17 mouse cellular contexts compared by ENCODE assay signal in the genomic region with DNA sequence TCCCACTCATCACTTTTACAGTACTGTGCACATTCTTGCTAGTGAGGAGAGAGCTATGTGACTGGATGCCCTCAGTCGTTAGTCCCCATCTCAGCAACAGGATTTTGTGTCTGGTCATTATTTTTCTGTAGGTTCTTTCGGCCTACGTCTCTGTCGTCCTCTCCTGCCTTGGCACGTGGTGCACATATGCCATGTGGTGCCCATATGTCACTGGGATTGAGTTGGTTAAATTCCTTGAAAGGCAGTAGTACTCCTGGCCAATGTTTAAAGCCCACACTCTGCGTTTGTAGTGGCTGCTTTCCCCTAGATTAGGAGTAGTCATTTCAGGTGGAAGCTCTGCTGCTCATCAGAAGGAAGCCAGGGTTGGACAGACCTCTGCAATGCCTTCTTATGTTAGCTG. TPM values are rescaled to one million over a fixed set of nuclear protein-coding genes. Genes with fewer than 3 reads are reported as not detected.
DNase-seq lines count a peak whose midpoint lies in the region; ATAC-seq and TF ChIP-seq lines count a peak whose summit lies in the region.
"Had no signal": no experiment of that assay in that cellular context is flagged by ENCODE, and none has a peak within 500 bp of the region (broad histone marks: within the 10 kb centered on the region; RNA-seq: fewer than 3 reads in every experiment).

No protein-coding gene starts in this region.

- TF ChIP-seq POLR2A in brain, embryonic 14.5 days (IDR thresholded peaks at IDR 0.05; ENCODE audit: borderline replicate concordance, extremely low read depth, insufficient read depth, insufficient read length, poor library complexity, severe bottlenecking) = no peak

- DNase-seq in cerebellum, postnatal 36 days = peak; percentile 40 to 46
- DNase-seq in cerebellum, adult 9-10 months = no peak
- peak; percentile 5 for DNase-seq in gastrocnemius, adult 2 months
- DNase-seq in gastrocnemius, adult 8-10 months (ENCODE audit: low spot score in 2 of 2) = no peak
- DNase-seq in brain, adult 2 months (ENCODE audit: low read depth, low spot score) = peak; percentile 62
- peak; percentile 50 for DNase-seq in brain, embryonic 14.5 days (ENCODE audit: low read depth)
- no peak for DNase-seq in urinary bladder, postnatal 36 days (ENCODE audit: low spot score in 2 of 2)
- DNase-seq: adrenal gland, adult 2 months; adrenal gland, postnatal 36 days; gastrocnemius, postnatal 25 days; heart, postnatal 4 days; kidney, adult 18-20 months had no signal

- no peak for ATAC-seq in erythroid progenitor cell, adult 5-6 weeks (replicated peaks; ENCODE audit: low FRiP score, poor library complexity, severe bottlenecking)
- ATAC-seq: intestine, embryonic 15.5 days had no signal

- TF ChIP-seq CTCF in gastrocnemius, adult 2 months (IDR thresholded peaks at IDR 0.05) = no peak
- TF ChIP-seq CTCF in brain, embryonic 14.5 days (IDR thresholded peaks at IDR 0.05; ENCODE audit: borderline replicate concordance, extremely low read depth, insufficient read depth, insufficient read length) = no peak

- H3K4me3 ChIP-seq in gastrocnemius, adult 2 months = no peak overlapping the region
- H3K4me3 ChIP-seq: embryonic facial prominence, embryonic 12.5 days; heart, embryonic 12.5 days; hindbrain, embryonic 12.5 days; intestine, embryonic 15.5 days had no signal

- intact Hi-C loops in gastrocnemius, adult 2 months (cut with DNase I) = no loop called here

- peak overlapping the region; percentile 2; the same call in 1 of the 2 replicates for H3K27ac ChIP-seq in gastrocnemius, adult 2 months
- H3K27ac ChIP-seq: embryonic facial prominence, embryonic 12.5 days; hindbrain, embryonic 12.5 days; intestine, embryonic 15.5 days had no signal

RNA-seq across cellular contexts. Expression of a gene that starts 56.7 kb away (rescaled TPM):
- total RNA-seq in gastrocnemius, adult 2 months (2021) = 100 to 1,000 TPM; 108 to 145 TPM
- 100 to 1,000 TPM; 115 to 144 (median 123) TPM for total RNA-seq in gastrocnemius, adult 8-10 months (2022)
- polyA plus RNA-seq in brain, embryonic 14.5 days (2012; rRNA removed) = 130 and 149 TPM in 2 replicates
- total RNA-seq in erythroid progenitor cell, adult 5-6 weeks (2015; ENCODE audit: low replicate concordance) = 23.1 and 29.8 TPM in 2 replicates
- 11.7 and 12.1 TPM in 2 replicates for total RNA-seq in erythroid progenitor cell, adult 5-6 weeks (2017; ENCODE audit: low replicate concordance)

Comparison
In these comparisons a context has a peak if more than half of its experiments do, and no peak if none do; other contexts are left out.
1. DNase-seq: peak in cerebellum, postnatal 36 days (2 of 2), gastrocnemius, adult 2 months (single experiment), brain, adult 2 months (single experiment) and brain, embryonic 14.5 days (single experiment); none in cerebellum, adult 9-10 months (single experiment), gastrocnemius, adult 8-10 months (0 of 2) and urinary bladder, postnatal 36 days (0 of 2).